Mouse (Mus musculus): ENCODE results near the gene Gstp2. TPM values are rescaled to one million over a fixed set of nuclear protein-coding genes. Genes with fewer than 3 reads are reported as not detected.

Gene Gstp2
- 10 to 100 TPM in 1 of 2 experiments, 1 to 10 TPM in 1; 2.0 to 12.8 TPM for polyA plus RNA-seq (2017; shearing (Covaris generic))

DNA sequence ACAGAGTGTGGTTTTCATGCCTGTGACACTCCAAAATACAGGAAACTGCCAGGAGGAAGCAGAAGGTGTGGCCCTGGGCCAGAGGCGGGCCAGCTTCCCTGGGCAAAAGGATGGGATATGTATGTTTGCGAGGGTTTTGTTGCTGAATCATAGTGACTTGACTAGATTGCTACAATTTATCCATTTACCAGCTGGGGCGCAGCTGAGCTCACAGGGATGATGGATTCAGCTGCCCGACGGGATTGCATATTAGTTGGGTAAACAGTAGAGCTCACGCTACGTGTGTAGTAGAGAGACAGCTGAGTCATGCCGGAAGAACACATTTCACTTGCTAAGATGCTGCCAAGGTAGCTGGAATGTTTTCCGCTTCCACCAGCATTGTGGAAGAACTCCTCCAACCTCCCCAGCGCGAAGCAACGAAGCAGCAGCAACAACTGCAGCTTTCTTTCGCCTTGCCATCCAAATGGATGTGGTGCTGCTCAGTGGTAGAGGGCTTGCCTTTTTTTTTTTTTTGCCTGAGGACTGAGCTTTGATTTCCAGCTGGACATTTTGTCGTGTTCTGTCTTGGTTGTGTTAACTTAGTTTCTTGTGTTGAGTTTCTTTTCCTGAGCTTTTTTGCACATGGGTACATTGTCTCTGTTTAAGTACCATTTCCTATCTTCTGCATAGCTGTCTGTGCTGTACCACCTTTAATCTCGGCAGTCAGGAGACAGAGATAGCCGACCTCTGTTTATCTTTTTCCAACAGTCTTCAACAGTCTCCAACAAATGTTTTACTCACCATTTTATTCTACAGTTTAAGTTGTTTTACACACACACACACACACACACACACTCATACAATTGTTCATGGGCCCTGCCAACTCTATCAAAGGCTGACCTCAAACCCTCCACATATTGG is at the start of gene Gstp2:
Gstp2 (minus strand) TSS at position 58 of the 900 bp plus-strand sequence.

GRCm38 (mm10) chr19:4081394-4081793 is 35.6 kb upstream of the Gstp2 start, which contains the start of gene Cabp2:
Gene Cabp2, plus strand, starts transcription at chr19:4081578.

GRCm38 (mm10) chr19:4059069-4059740 is 13.4 kb upstream of the Gstp2 start, which contains the start of gene Gstp3:
Gene Gstp3, minus strand, starts transcription at chr19:4059569.

GRCm38 (mm10) chr19:4037788-4038232 is 8.0 kb downstream of the Gstp2 start, which contains the start of gene Gstp1:
Gene Gstp1, minus strand, starts transcription at chr19:4037985.

DNA sequence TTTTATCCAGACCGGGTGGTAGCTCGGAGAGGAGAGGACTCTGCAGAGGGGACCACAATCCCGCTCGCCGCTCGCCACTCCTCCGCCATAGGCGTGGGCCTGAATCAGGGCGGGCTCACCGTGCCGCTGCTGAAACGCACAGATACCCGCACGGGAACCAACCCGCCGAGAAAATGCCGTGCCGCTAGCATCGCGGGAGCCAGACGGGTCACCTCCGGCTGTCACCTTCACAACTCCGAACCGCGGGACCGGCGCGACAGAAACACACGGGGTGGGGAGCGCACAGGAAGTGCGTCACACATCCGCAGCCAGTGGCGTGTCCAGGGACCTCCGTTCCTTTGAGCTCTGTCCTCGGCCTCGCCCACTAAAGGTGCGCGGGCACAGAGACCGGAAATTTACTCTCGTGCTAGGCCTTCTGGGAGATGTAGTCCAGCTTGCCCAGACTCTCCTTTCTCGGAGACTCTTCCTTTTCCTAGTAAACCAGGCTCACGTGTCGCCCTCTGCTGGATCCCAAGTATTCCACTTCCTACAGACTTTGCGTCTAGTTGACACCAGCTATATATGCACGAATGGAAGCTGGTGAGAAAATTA is 33.3 kb downstream of the Gstp2 start, which contains the start of gene Ndufv1:
Ndufv1 (minus strand) TSS at position 375 of the 591 bp plus-strand sequence.

GRCm38 (mm10) chr19:4003112-4003511 is 42.7 kb downstream of the Gstp2 start, which contains the start of gene Doc2g:
Gene Doc2g, plus strand, starts transcription at chr19:4003313.

DNA sequence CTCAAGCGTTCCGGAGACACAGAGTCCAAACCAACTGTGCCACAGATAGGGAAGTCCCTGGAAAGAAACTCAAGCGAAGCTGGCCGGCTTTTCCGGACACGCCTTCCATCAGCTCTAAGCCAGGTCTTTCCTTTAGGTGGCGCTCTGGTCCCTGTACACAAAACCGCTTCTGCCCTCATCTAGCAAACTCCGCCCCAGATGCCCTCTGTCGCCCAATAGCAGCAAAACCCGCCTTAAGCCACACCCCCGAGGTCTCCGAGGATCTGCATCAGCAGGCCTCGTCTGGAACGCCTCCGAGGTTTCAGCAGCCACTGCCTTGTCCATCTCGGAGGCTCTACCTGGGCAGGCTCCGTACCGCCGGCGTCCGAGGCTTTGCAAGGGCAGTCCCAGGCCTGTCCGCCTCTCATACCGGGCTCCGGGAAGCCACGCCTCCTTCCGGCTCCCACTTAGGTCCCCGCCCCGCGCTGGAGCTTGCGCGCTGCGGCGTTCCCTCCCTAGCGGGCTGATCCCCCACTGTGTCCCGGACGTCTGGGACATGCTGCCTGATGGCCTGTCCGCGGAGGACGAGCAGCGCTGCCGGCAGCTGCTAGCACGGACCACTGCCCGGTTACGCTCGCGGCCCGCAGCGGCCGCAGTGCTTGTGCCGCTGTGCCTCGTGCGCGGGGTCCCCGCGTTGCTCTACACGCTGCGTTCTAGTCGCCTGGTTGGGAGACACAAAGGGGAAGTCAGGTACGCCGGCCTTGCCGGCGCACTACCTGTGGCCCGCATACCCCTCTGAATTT is 45.5 kb downstream of the Gstp2 start, which contains the start of the genes Nudt8 and Gm49405:
Nudt8 (plus strand) TSS at position 462 of the 782 bp plus-strand sequence.
Gm49405 (plus strand) TSS at position 508 of the 782 bp plus-strand sequence.

GRCm38 (mm10) chr19:3992416-3992815 is 53.4 kb downstream of the Gstp2 start, which contains the start of gene Tbx10:
Gene Tbx10, plus strand, starts transcription at chr19:3992752.

Other genes with a start within 250 kb of the Gstp2 start
- 10 to 100 TPM in 1 of 2 experiments, 1 to 10 TPM in 1; 7.6 to 13.0 TPM for gene Chka, start 194.2 kb downstream of the Gstp2 start, polyA plus RNA-seq (2017; shearing (Covaris generic))
- gene Tcirg1, start 138.9 kb downstream of the Gstp2 start, polyA plus RNA-seq (2017; shearing (Covaris generic)) = 10 to 100 TPM; 58.6 to 70.8 TPM
- gene Ndufs8, start 133.2 kb downstream of the Gstp2 start, polyA plus RNA-seq (2017; shearing (Covaris generic)) = 100 to 1,000 TPM; 218 to 241 TPM
- 1 to 10 TPM in 1 of 2 experiments, under 1 TPM in 1; 0.63 to 1.3 TPM for gene Aldh3b1, start 116.2 kb downstream of the Gstp2 start, polyA plus RNA-seq (2017; shearing (Covaris generic))
- gene Unc93b1, start 110.8 kb downstream of the Gstp2 start, polyA plus RNA-seq (2017; shearing (Covaris generic)) = 10 to 100 TPM; 24.4 to 40.8 TPM
- under 1 TPM in 1 of 2 experiments, not detected in 1; 0.20 TPM for gene Aldh3b3, start 87.4 kb downstream of the Gstp2 start, polyA plus RNA-seq (2017; shearing (Covaris generic))
- gene Aldh3b2, start 73.7 kb downstream of the Gstp2 start, polyA plus RNA-seq (2017; shearing (Covaris generic)) = not detected
- under 1 TPM in 1 of 2 experiments, not detected in 1; 0.66 TPM for gene Acy3, start 59.5 kb downstream of the Gstp2 start, polyA plus RNA-seq (2017; shearing (Covaris generic))
- gene Tbx10, start 53.3 kb downstream of the Gstp2 start, polyA plus RNA-seq (2017; shearing (Covaris generic)) = under 1 TPM in 1 of 2 experiments, not detected in 1; 0.12 TPM
- 10 to 100 TPM; 11.5 to 24.3 TPM for gene Nudt8, start 45.4 kb downstream of the Gstp2 start, polyA plus RNA-seq (2017; shearing (Covaris generic))
- 1 to 10 TPM in 1 of 2 experiments, under 1 TPM in 1; 0.42 to 2.4 TPM for gene Gm49405, start 45.4 kb downstream of the Gstp2 start, polyA plus RNA-seq (2017; shearing (Covaris generic))
- gene Doc2g, start 42.7 kb downstream of the Gstp2 start, polyA plus RNA-seq (2017; shearing (Covaris generic)) = 1 to 10 TPM in 1 of 2 experiments, under 1 TPM in 1; 0.52 to 4.1 TPM
- 100 to 1,000 TPM; 134 to 170 TPM for gene Ndufv1, start 33.2 kb downstream of the Gstp2 start, polyA plus RNA-seq (2017; shearing (Covaris generic))
- 100 to 1,000 TPM; 602 to 648 TPM for gene Gstp1, start 8.0 kb downstream of the Gstp2 start, polyA plus RNA-seq (2017; shearing (Covaris generic))
- 100 to 1,000 TPM; 132 to 137 TPM for gene Gstp3, start 13.5 kb upstream of the Gstp2 start, polyA plus RNA-seq (2017; shearing (Covaris generic))
- gene Cabp2, start 35.6 kb upstream of the Gstp2 start, polyA plus RNA-seq (2017; shearing (Covaris generic)) = not detected
- gene Cdk2ap2, start 51.2 kb upstream of the Gstp2 start, polyA plus RNA-seq (2017; shearing (Covaris generic)) = 100 to 1,000 TPM; 721 to 747 TPM
- gene Pitpnm1, start 54.0 kb upstream of the Gstp2 start, polyA plus RNA-seq (2017; shearing (Covaris generic)) = 100 to 1,000 TPM; 256 to 279 TPM
- gene Aip, start 79.8 kb upstream of the Gstp2 start, polyA plus RNA-seq (2017; shearing (Covaris generic)) = 100 to 1,000 TPM; 195 to 206 TPM
- not detected for gene Gpr152, start 93.8 kb upstream of the Gstp2 start, polyA plus RNA-seq (2017; shearing (Covaris generic))
- gene Cabp4, start 98.0 kb upstream of the Gstp2 start, polyA plus RNA-seq (2017; shearing (Covaris generic)) = under 1 TPM; 0.16 to 0.52 TPM
- 100 to 1,000 TPM; 293 to 521 TPM for gene Coro1b, start 102.6 kb upstream of the Gstp2 start, polyA plus RNA-seq (2017; shearing (Covaris generic))
- gene Ptprcap, start 107.6 kb upstream of the Gstp2 start, polyA plus RNA-seq (2017; shearing (Covaris generic)) = 1,000 to 10,000 TPM; 1,707 to 1,870 TPM
- gene Rps6kb2, start 117.3 kb upstream of the Gstp2 start, polyA plus RNA-seq (2017; shearing (Covaris generic)) = 10 to 100 TPM; 43.4 to 45.2 TPM
- gene Carns1, start 129.5 kb upstream of the Gstp2 start, polyA plus RNA-seq (2017; shearing (Covaris generic)) = 10 to 100 TPM; 11.8 to 20.0 TPM
- 100 to 1,000 TPM; 624 to 764 TPM for gene Tbc1d10c, start 145.3 kb upstream of the Gstp2 start, polyA plus RNA-seq (2017; shearing (Covaris generic))
- 1,000 to 10,000 TPM; 1,254 to 1,335 TPM for gene Ppp1ca, start 146.0 kb upstream of the Gstp2 start, polyA plus RNA-seq (2017; shearing (Covaris generic))
- gene Rad9a, start 155.6 kb upstream of the Gstp2 start, polyA plus RNA-seq (2017; shearing (Covaris generic)) = 10 to 100 TPM; 43.8 to 69.5 TPM
- 10 to 100 TPM; 20.4 to 31.3 TPM for gene Clcf1, start 168.2 kb upstream of the Gstp2 start, polyA plus RNA-seq (2017; shearing (Covaris generic))
- not detected for gene AC109138.7, start 168.3 kb upstream of the Gstp2 start, polyA plus RNA-seq (2017; shearing (Covaris generic))
- 100 to 1,000 TPM; 124 to 142 TPM for gene Pold4, start 185.9 kb upstream of the Gstp2 start, polyA plus RNA-seq (2017; shearing (Covaris generic))
- gene Ssh3, start 223.2 kb upstream of the Gstp2 start, polyA plus RNA-seq (2017; shearing (Covaris generic)) = 1 to 10 TPM in 1 of 2 experiments, under 1 TPM in 1; 0.61 to 1.4 TPM
- gene Ankrd13d, start 237.1 kb upstream of the Gstp2 start, polyA plus RNA-seq (2017; shearing (Covaris generic)) = 1 to 10 TPM; 3.2 to 8.3 TPM

All from activated CD4-positive, CD25-positive, alpha-beta regulatory T cell (primary cell).